ENCODE assay signal across 14 mouse cellular contexts in genomic region chr14:118839416-118839815, GRCm38 (mm10). TPM values are rescaled to one million over a fixed set of nuclear protein-coding genes. Genes with fewer than 3 reads are reported as not detected.
DNase-seq lines count a peak whose midpoint lies in the region; ATAC-seq lines count a peak whose summit lies in the region.
"Had no signal": no experiment of that assay in that cellular context is flagged by ENCODE, and none has a peak within 500 bp of the region (broad histone marks: within the 10 kb centered on the region; RNA-seq: fewer than 3 reads in every experiment).

No protein-coding gene starts in this region.

- intact Hi-C loops in gastrocnemius, postnatal 36 days (cut with DNase I) = no loop called here
- intact Hi-C loops in left cerebral cortex, postnatal 4 days (cut with DNase I) = no loop called here

- H3K9ac ChIP-seq in kidney, embryonic 15.5 days = no peak overlapping the region
- H3K9ac ChIP-seq: forebrain, embryonic 15.5 days; limb, embryonic 13.5 days; midbrain, embryonic 13.5 days had no signal

- 43% methylated on average over 5 of the region's 5 CpGs for WGBS in kidney, embryonic 15.5 days

- H3K4me2 ChIP-seq in kidney, embryonic 15.5 days = no peak overlapping the region
- H3K4me2 ChIP-seq: forebrain, embryonic 15.5 days; limb, embryonic 13.5 days; midbrain, embryonic 13.5 days had no signal

- H3K36me3 ChIP-seq in kidney, embryonic 15.5 days = no peaks in the 10 kb centered on the region
- H3K36me3 ChIP-seq: forebrain, embryonic 15.5 days; limb, embryonic 13.5 days; midbrain, embryonic 13.5 days had no signal

- H3K27me3 ChIP-seq in kidney, embryonic 15.5 days = no peaks in the 10 kb centered on the region
- H3K27me3 ChIP-seq: forebrain, embryonic 15.5 days; limb, embryonic 13.5 days had no signal

- peaks cover 7% of the 10 kb centered on the region for H3K4me1 ChIP-seq in kidney, embryonic 15.5 days
- H3K4me1 ChIP-seq: forebrain, embryonic 15.5 days; midbrain, embryonic 13.5 days had no signal

- no peak overlapping the region for H3K4me3 ChIP-seq in kidney, embryonic 15.5 days (replicated peaks)
- H3K4me3 ChIP-seq: forebrain, embryonic 15.5 days; limb, embryonic 13.5 days; midbrain, embryonic 13.5 days had no signal

- no peak for ATAC-seq in kidney, embryonic 15.5 days (replicated peaks; ENCODE audit: low FRiP score)
- ATAC-seq: forebrain, embryonic 15.5 days had no signal

- H3K27ac ChIP-seq in kidney, embryonic 15.5 days = no peak overlapping the region
- H3K27ac ChIP-seq: forebrain, embryonic 15.5 days; limb, embryonic 13.5 days; midbrain, embryonic 13.5 days had no signal

- no peaks in the 10 kb centered on the region for H3K9me3 ChIP-seq in kidney, embryonic 15.5 days (replicated peaks)
- H3K9me3 ChIP-seq: forebrain, embryonic 15.5 days; limb, embryonic 13.5 days; midbrain, embryonic 13.5 days had no signal

- peak; percentile 50 for DNase-seq in gastrocnemius, adult 18-20 months (ENCODE audit: low spot score)
- DNase-seq in gastrocnemius, postnatal 36 days = no peak
- peak; percentile 55 for DNase-seq in kidney, adult 18-20 months
- DNase-seq in thymus, postnatal 4 days = peak; percentile 38
- DNase-seq in thymus, postnatal 25 days = no peak
- no peak for DNase-seq in adrenal gland, adult (ENCODE audit: inconsistent age in 2 of 2, low spot score in 1 of 2)
- no peak for DNase-seq in left cerebral cortex, postnatal 4 days
- DNase-seq: adrenal gland, postnatal 14 days; lung, adult 2 months had no signal

RNA-seq across cellular contexts. Expression of gene Cldn10, which starts 51.7 kb away (rescaled TPM):
- not detected for total RNA-seq in gastrocnemius, adult 18-20 months (2021)
- not detected for total RNA-seq in gastrocnemius, postnatal 36 days (2021)
- polyA plus RNA-seq in kidney, embryonic 15.5 days (2015; fragmentation: Nextera tagmentation; extraction: Ambion mirVana) = 22.8 and 25.3 TPM in 2 replicates
- total RNA-seq in left cerebral cortex, postnatal 4 days (2021) = 1 to 10 TPM; 5.4 to 6.7 TPM
- total RNA-seq: hematopoietic stem cell, adult 5-6 weeks had no signal

Comparison
In these comparisons a context has a peak if more than half of its experiments do, and no peak if none do; other contexts are left out.
1. DNase-seq: peak in gastrocnemius, adult 18-20 months (single experiment), kidney, adult 18-20 months (single experiment) and thymus, postnatal 4 days (single experiment); none in gastrocnemius, postnatal 36 days (0 of 2), thymus, postnatal 25 days (single experiment), adrenal gland, adult (0 of 2) and left cerebral cortex, postnatal 4 days (single experiment).
2. RNA of gene Cldn10, which starts 51.7 kb away (total RNA-seq): 5.4 to 6.7 TPM in left cerebral cortex, postnatal 4 days; not detected in gastrocnemius, postnatal 36 days and not detected in gastrocnemius, adult 18-20 months; every median in the first group is over 4 times any median in the second.